Mouse (Mus musculus) erythroid progenitor cell, adult 5-6 weeks (primary cell): ENCODE measurements around the gene Fam13a. TPM values are rescaled to one million over a fixed set of nuclear protein-coding genes. Genes with fewer than 3 reads are reported as not detected.

Experiments
- ATAC-seq: replicated peaks from 2 replicates; pipeline ENCODE4 v1.8.0; 2016; ENCODE audit warnings: moderate number of reproducible peaks, mild to moderate bottlenecking, moderate TSS enrichment, inconsistent platforms; ENCODE audit not compliant: poor library complexity, low FRiP score, severe bottlenecking
- total RNA-seq, 2 experiments: library from RNA; stranded (forward) in 1 of 2; stranded (reverse) in 1 of 2; fragments of 150-400 nt in 1 of 2; fragments of 186-747, 209-891 nt in 1 of 2; gene quantifications; 2 replicates each; pipeline versions ENCODE4 v1.2.3 to v1.2.4; 2015 to 2017; ENCODE audit warnings: low replicate concordance in 2 of 2

The Fam13a gene
- total RNA-seq, 2 experiments from 2014 or later, result 2.1 TPM; not detected in 1

GRCm38 (mm10) chr6:58943958-58944357 lies 80.4 kb downstream of the Fam13a start:
- ATAC-seq, result no peak

- ATAC-seq, result no peak
Measured at GRCm38 (mm10) chr6:58942276-58942675, 82.1 kb downstream of the Fam13a start.

- no peak for ATAC-seq
Measured at GRCm38 (mm10) chr6:58937726-58938125, 86.6 kb downstream of the Fam13a start.

- ATAC-seq, result no peak
Measured at GRCm38 (mm10) chr6:58934144-58934543, 90.2 kb downstream of the Fam13a start.

GRCm38 (mm10) chr6:58933189-58933913 lies 91.0 kb downstream of the Fam13a start:
- no peak for ATAC-seq

GRCm38 (mm10) chr6:58932515-58933188 lies 91.7 kb downstream of the Fam13a start:
- no peak for ATAC-seq

- ATAC-seq, result no peak
Measured at GRCm38 (mm10) chr6:58931149-58931548, 93.2 kb downstream of the Fam13a start.

- ATAC-seq, result no peak
Measured at GRCm38 (mm10) chr6:58929911-58930431, 94.4 kb downstream of the Fam13a start.

- no peak for ATAC-seq
Measured at GRCm38 (mm10) chr6:58927881-58928280, 96.5 kb downstream of the Fam13a start.

- no peak for ATAC-seq
Measured at GRCm38 (mm10) chr6:58922511-58922910, 101.8 kb downstream of the Fam13a start.

GRCm38 (mm10) chr6:58921623-58922022 lies 102.7 kb downstream of the Fam13a start:
- ATAC-seq, result no peak

GRCm38 (mm10) chr6:58920735-58921134 lies 103.6 kb downstream of the Fam13a start:
- no peak for ATAC-seq

GRCm38 (mm10) chr6:58916498-58916897 lies 107.9 kb downstream of the Fam13a start:
- no peak for ATAC-seq

- ATAC-seq, result no peak
Measured at GRCm38 (mm10) chr6:58913971-58914370, 110.4 kb downstream of the Fam13a start.

GRCm38 (mm10) chr6:58913551-58913950 lies 110.8 kb downstream of the Fam13a start:
- ATAC-seq, result no peak

- ATAC-seq, result no peak
Measured at GRCm38 (mm10) chr6:58912842-58913241, 111.5 kb downstream of the Fam13a start.

GRCm38 (mm10) chr6:58907791-58908190 lies 116.6 kb downstream of the Fam13a start:
- no peak for ATAC-seq

- ATAC-seq, result no peak
Measured at GRCm38 (mm10) chr6:58907336-58907735, 117.0 kb downstream of the Fam13a start.

- no peak for ATAC-seq
Measured at GRCm38 (mm10) chr6:58906852-58907261, 117.5 kb downstream of the Fam13a start, which contains the start of gene Nap1l5. TSS of gene Nap1l5 (minus strand) at chr6:58907076.

GRCm38 (mm10) chr6:58904551-58904950 lies 119.8 kb downstream of the Fam13a start:
- ATAC-seq, result no peak

- no peak for ATAC-seq
Measured at GRCm38 (mm10) chr6:58903171-58903570, 121.2 kb downstream of the Fam13a start.
